Mouse (Mus musculus): ENCODE measurements around the gene Zmat3.

DNA sequence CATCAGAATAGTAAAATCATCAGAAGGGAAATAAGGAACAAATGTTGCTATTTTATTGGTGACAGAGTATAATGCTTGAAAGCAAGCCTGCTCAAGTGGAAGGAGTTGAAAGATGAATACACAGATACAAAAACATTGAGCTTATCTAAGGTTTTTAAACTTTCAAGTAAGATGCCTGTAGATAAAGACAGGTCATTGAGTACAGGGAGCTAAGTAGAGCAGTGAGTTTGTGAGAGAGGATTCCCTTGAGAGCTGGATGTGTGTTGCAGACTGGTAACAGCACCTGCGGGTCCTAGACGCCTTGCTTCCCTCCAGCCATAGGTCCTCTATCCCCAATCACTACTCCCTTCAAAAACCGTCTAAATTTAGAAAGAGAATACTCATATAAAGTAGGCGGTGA, 32.8 kb upstream of the Zmat3 start:
- TF ChIP-seq CTCF (IDR thresholded peaks at IDR 0.05) = no peak
- TF ChIP-seq EP300 (IDR thresholded peaks at IDR 0.05; ENCODE audit: insufficient read depth, low read depth, low read length) = no peak
- no peak for TF ChIP-seq POLR2A (IDR thresholded peaks at IDR 0.05; ENCODE audit: insufficient read depth, low read depth, low read length)

Data from heart, adult 2 months (tissue).